Mouse (Mus musculus) forebrain, embryonic 10.5 days (tissue): ENCODE data around the gene Lrrfip2. TPM values are rescaled to one million over a fixed set of nuclear protein-coding genes. Genes with fewer than 3 reads are reported as not detected.

Experiments
- DNase-seq: peaks from one replicate; pipeline ENCODE4 v3.0.0-alpha.2; 2017; ENCODE audit warnings: low spot score; ENCODE audit errors: extremely low spot score
- H3K27ac ChIP-seq: fragments of 300-500 bp; sonication (generic); 2 replicates; pipeline ENCODE4 v1.5.1; 2016; ENCODE audit warnings: mild to moderate bottlenecking
- H3K27me3 ChIP-seq: fragments of 300-500 bp; sonication (generic); 2 replicates; pipeline ENCODE4 v1.6.1; 2016; ENCODE audit warnings: mild to moderate bottlenecking; ENCODE audit not compliant: poor library complexity, severe bottlenecking
- H3K36me3 ChIP-seq: fragments of 300-500 bp; sonication (generic); replicated peaks from 2 replicates; pipeline ENCODE4 v1.6.1; 2016; ENCODE audit warnings: mild to moderate bottlenecking, moderate library complexity
- H3K4me1 ChIP-seq: fragments of 300-500 bp; sonication (generic); 2 replicates; pipeline ENCODE4 v1.6.1; 2016
- H3K4me3 ChIP-seq: fragments of 300-500 bp; sonication (generic); 2 replicates; pipeline ENCODE4 v1.5.1; 2016; ENCODE audit warnings: mild to moderate bottlenecking, moderate library complexity
- H3K9me3 ChIP-seq: fragments of 300-500 bp; sonication (generic); 2 replicates; pipeline ENCODE4 v1.6.1; 2016; ENCODE audit warnings: mild to moderate bottlenecking, moderate library complexity
- WGBS: fragments of 180-500 bp; shearing (Covaris S2); methylation state at CpG from one replicate; pipeline ENCODE4 v1.1.7; 2016; 5-methylcytosine and 5-hydroxymethylcytosine counted together
- polyA plus RNA-seq: library from polyadenylated mRNA; unstranded; fragments of >200 nt; fragmentation: Nextera tagmentation; extraction: Ambion mirVana; gene quantifications from 2 replicates; pipeline ENCODE4 v1.2.1, GENCODE M21; 2016

Lrrfip2 gene
- polyA plus RNA-seq, 1 experiment from 2014 or later: 42.1 TPM

- DNase-seq: no peak
- Histone ChIP-seq H3K4me3 (no peak overlapping the region), H3K36me3 (0 out of 2 replicates have a peak, but pooled peaks cover 6% of the 10 kb centered on the region), H3K27me3 (no peaks in the 10 kb centered on the region), H3K9me3 (no peaks in the 10 kb centered on the region), H3K27ac (no peak overlapping the region), H3K4me1 (peaks cover 4% of the 10 kb centered on the region)
- WGBS: 76% methylated on average over 5 of the region's 5 CpGs
These were observed 32.0 kb downstream of the Lrrfip2 start for GRCm38 (mm10) chr9:111149188-111149945.

DNA sequence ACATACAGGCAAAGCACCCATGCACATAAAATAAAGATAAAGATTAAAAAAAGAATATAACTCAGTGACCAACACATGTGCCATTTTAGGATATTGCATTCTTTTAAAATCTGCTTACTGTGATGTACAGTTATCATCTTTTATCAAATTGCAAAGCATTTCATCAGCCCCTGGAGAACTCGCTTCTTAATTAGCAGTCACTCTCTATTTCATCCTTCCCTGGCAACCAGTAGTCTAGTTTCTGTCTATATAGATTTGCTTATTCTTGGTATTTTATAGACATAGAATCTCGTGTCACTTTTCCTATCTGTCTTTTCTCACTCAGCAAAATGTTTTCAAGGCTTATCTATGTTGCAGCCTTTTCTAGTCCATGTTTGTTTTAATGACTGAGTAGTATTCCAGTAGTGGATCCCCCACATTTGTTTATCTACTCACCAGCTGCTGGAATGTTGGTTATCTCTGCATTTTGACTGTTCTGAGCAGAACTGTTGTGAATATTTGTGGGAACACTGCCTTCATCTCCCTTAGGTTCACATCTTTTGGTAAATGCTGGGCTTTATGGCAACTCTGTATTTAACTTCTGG, 35.0 kb downstream of the Lrrfip2 start:
- no peak overlapping the region for H3K4me3 ChIP-seq
- H3K27ac ChIP-seq: no peak overlapping the region
- DNase-seq: no peak
- no peaks in the 10 kb centered on the region for H3K27me3 ChIP-seq
- H3K9me3 ChIP-seq: no peaks in the 10 kb centered on the region
- peaks cover 4% of the 10 kb centered on the region for H3K4me1 ChIP-seq
- WGBS: 92% methylated on average over 2 of the region's 2 CpGs
- 0 out of 2 replicates have a peak, but pooled peaks cover 6% of the 10 kb centered on the region for H3K36me3 ChIP-seq

- H3K36me3 ChIP-seq: 0 out of 2 replicates have a peak, but pooled peaks cover 6% of the 10 kb centered on the region
- H3K27me3 ChIP-seq: no peaks in the 10 kb centered on the region
- H3K4me3 ChIP-seq: no peak overlapping the region
- WGBS: 95% methylated on average over 3 of the region's 3 CpGs
- no peak for DNase-seq
- H3K27ac ChIP-seq: no peak overlapping the region
- H3K9me3 ChIP-seq: no peaks in the 10 kb centered on the region
- peaks cover 4% of the 10 kb centered on the region for H3K4me1 ChIP-seq
These were observed 35.6 kb downstream of the Lrrfip2 start for GRCm38 (mm10) chr9:111153026-111153425.

DNA sequence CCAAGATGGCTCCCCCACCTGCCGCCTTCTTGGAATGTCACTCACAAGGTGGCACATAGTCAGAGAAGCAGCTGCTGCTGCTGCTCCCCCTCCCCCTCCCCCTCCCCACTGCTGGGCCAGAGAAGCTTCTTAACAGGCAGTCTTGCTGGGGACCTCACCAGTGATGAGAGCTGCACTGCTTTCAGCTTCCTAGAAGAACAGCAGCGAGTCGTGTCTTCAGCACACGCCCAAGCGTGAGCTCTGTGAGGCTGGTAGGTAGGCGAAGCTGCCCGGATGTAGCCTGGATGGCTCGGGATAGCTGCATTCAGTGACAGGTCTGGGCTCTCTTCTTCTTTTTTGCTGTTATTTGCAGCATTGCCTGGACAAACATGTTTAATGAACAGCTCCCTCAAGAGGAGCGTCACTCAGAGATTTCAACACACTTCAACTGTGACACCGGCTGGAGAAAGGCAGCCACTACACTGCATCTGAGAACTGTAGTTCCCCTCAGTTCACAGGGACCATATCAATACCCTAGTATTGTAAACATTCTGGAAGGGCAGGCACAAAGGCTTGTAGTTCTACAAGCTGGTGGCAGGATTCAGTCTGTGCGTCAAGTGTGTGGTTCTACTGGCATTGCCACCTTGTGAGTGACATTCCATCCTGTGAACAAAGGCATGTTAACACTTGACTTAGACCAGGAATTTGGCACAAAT, 38.5 kb downstream of the Lrrfip2 start:
- Histone ChIP-seq H3K4me1 (no peaks in the 10 kb centered on the region), H3K9me3 (no peaks in the 10 kb centered on the region), H3K36me3 (0 out of 2 replicates have a peak, but pooled peaks cover 6% of the 10 kb centered on the region), H3K27ac (no peak overlapping the region), H3K4me3 (no peak overlapping the region), H3K27me3 (no peaks in the 10 kb centered on the region)
- DNase-seq: no peak
- 88% methylated on average over 11 of the region's 11 CpGs for WGBS

- DNase-seq: no peak
- Histone ChIP-seq H3K27ac (no peak overlapping the region), H3K27me3 (no peaks in the 10 kb centered on the region), H3K4me1 (no peaks in the 10 kb centered on the region), H3K9me3 (no peaks in the 10 kb centered on the region), H3K4me3 (no peak overlapping the region), H3K36me3 (peaks cover 20% of the 10 kb centered on the region)
- 89% methylated on average over 1 of the region's 1 CpGs for WGBS
These were observed 42.2 kb downstream of the Lrrfip2 start for GRCm38 (mm10) chr9:111159562-111159961.

DNA sequence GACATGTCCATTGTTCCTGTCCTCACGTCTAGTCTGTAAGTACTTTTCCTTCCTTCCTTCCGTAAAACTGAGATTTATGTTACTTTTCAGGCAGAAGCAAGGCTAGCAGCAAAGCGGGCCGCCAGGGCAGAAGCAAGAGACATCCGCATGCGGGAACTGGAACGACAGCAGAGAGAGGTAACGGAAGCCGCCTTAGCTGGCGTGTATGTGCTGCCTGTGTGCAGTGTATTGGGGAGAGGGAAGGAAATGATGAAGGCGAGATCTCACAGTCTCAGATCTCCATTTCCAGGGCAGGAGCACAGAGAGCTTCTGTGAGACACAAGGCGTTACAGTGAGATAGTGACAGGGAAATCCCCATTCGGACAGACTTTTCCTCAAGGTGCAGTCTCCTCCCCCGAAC, 43.8 kb downstream of the Lrrfip2 start:
- Histone ChIP-seq H3K36me3 (peaks cover 22% of the 10 kb centered on the region), H3K9me3 (no peaks in the 10 kb centered on the region), H3K27ac (no peak overlapping the region), H3K4me1 (no peaks in the 10 kb centered on the region), H3K4me3 (no peak overlapping the region), H3K27me3 (no peaks in the 10 kb centered on the region)
- no peak for DNase-seq
- WGBS: 91% methylated on average over 14 of the region's 14 CpGs

DNA sequence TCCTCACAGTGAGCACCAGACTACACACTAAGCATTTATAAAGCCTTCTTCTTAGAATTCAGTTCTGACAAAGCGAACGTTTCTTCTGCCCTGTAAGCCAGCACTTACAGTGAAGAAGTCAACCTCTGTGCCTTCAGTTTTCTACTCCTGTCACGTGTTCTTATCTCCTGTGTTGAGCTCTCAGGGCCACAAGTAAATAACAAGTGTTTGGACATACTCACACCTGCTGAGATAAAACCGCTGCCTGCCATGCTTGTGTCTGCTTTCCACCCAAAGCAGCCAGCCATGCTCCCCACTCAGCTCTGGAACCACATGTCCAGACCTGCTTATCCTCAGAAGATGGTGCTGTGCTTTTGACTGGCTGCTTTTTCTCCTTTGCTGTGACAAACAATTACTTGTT, 49.2 kb downstream of the Lrrfip2 start:
- peaks cover 17% of the 10 kb centered on the region for H3K36me3 ChIP-seq
- H3K9me3 ChIP-seq: no peaks in the 10 kb centered on the region
- no peak for DNase-seq
- 0 out of 2 replicates have a peak, but pooled peaks cover 4% of the 10 kb centered on the region for H3K4me1 ChIP-seq
- H3K27me3 ChIP-seq: no peaks in the 10 kb centered on the region
- no peak overlapping the region for H3K4me3 ChIP-seq
- 81% methylated on average over 4 of the region's 4 CpGs for WGBS
- no peak overlapping the region for H3K27ac ChIP-seq

- no peak for DNase-seq
- H3K36me3 ChIP-seq: peaks cover 6% of the 10 kb centered on the region; the same call in 1 of the 2 replicates
- H3K4me1 ChIP-seq: 0 out of 2 replicates have a peak, but pooled peaks cover 4% of the 10 kb centered on the region
- no peak overlapping the region for H3K27ac ChIP-seq
- H3K4me3 ChIP-seq: no peak overlapping the region
- H3K9me3 ChIP-seq: no peaks in the 10 kb centered on the region
- 52% methylated on average over 3 of the region's 3 CpGs for WGBS
- H3K27me3 ChIP-seq: no peaks in the 10 kb centered on the region
These were observed 53.0 kb downstream of the Lrrfip2 start for GRCm38 (mm10) chr9:111170430-111170829.

DNA sequence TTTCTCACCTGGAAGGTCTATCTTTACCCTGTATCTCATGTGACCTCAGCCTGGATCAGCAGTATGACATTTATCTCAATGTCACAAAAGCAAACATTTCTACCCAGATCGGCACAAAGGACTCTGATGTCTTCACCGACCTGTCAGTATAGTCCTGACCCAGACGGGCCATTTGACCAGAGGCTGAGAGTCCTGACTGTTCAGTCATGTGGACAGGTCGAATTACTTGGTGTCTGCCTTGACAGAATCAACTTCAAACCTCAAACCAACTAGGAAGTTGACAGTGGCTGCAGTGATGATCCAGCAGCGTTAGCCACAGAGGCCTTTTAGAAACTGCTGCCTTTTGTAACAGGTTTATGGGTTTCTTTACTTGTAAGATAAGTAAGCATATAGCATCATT, 56.7 kb downstream of the Lrrfip2 start:
- Histone ChIP-seq H3K9me3 (no peaks in the 10 kb centered on the region), H3K4me1 (no peaks in the 10 kb centered on the region), H3K27ac (no peak overlapping the region), H3K36me3 (0 out of 2 replicates have a peak, but pooled peaks cover 6% of the 10 kb centered on the region), H3K4me3 (no peak overlapping the region), H3K27me3 (no peaks in the 10 kb centered on the region)
- DNase-seq: no peak
- WGBS: 82% methylated on average over 5 of the region's 5 CpGs

- Histone ChIP-seq H3K9me3 (no peaks in the 10 kb centered on the region), H3K27me3 (no peaks in the 10 kb centered on the region), H3K4me3 (no peak overlapping the region), H3K36me3 (0 out of 2 replicates have a peak, but pooled peaks cover 6% of the 10 kb centered on the region), H3K4me1 (no peaks in the 10 kb centered on the region), H3K27ac (no peak overlapping the region)
- DNase-seq: no peak
- WGBS: 90% methylated on average over 5 of the region's 5 CpGs
These were observed 61.6 kb downstream of the Lrrfip2 start for GRCm38 (mm10) chr9:111178971-111179370.

GRCm38 (mm10) chr9:111182176-111182575, 64.8 kb downstream of the Lrrfip2 start:
- no peak for DNase-seq
- Histone ChIP-seq H3K9me3 (no peaks in the 10 kb centered on the region), H3K4me1 (peaks cover 13% of the 10 kb centered on the region), H3K36me3 (no peaks in the 10 kb centered on the region), H3K27ac (no peak overlapping the region), H3K4me3 (no peak overlapping the region), H3K27me3 (no peaks in the 10 kb centered on the region)
- WGBS: 90% methylated on average over 3 of the region's 3 CpGs

- DNase-seq: no peak
- no peaks in the 10 kb centered on the region for H3K27me3 ChIP-seq
- H3K4me1 ChIP-seq: peaks cover 13% of the 10 kb centered on the region
- WGBS: 46% methylated on average over 4 of the region's 4 CpGs
- H3K27ac ChIP-seq: no peak overlapping the region
- peaks cover 15% of the 10 kb centered on the region for H3K36me3 ChIP-seq
- H3K4me3 ChIP-seq: no peak overlapping the region
- no peaks in the 10 kb centered on the region for H3K9me3 ChIP-seq
These were observed 67.5 kb downstream of the Lrrfip2 start for GRCm38 (mm10) chr9:111184929-111185328.

DNA sequence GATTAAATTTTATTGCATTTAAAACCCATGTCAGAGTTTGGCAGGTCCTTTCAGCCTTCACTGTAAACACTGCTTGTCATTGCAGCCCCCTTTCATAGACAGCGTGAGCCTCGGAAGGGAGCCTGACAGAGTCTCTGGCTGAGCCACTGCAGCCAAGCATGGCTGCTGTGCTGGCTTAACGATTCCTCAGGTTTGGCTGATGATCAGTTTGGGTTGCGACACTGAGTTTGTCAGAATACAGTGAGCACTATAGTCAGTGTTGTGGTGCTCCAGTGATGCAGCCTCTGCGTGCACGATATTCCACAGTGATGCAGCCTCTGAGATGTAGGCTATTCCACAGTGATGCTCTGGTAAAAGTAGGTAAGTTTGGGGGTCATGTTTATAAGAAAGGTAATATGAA, 69.5 kb downstream of the Lrrfip2 start:
- no peak for DNase-seq
- no peaks in the 10 kb centered on the region for H3K9me3 ChIP-seq
- 89% methylated on average over 6 of the region's 6 CpGs for WGBS
- H3K27me3 ChIP-seq: no peaks in the 10 kb centered on the region
- H3K36me3 ChIP-seq: peaks cover 32% of the 10 kb centered on the region
- H3K27ac ChIP-seq: no peak overlapping the region
- H3K4me1 ChIP-seq: peaks cover 13% of the 10 kb centered on the region
- H3K4me3 ChIP-seq: no peak overlapping the region
